Mouse (Mus musculus): Measurements from ENCODE around the gene AL607142.1. TPM values are rescaled to one million over a fixed set of nuclear protein-coding genes. Genes with fewer than 3 reads are reported as not detected.

Gene AL607142.1
- not detected in 2 replicates for polyA plus RNA-seq (2012; rRNA removed)

DNA sequence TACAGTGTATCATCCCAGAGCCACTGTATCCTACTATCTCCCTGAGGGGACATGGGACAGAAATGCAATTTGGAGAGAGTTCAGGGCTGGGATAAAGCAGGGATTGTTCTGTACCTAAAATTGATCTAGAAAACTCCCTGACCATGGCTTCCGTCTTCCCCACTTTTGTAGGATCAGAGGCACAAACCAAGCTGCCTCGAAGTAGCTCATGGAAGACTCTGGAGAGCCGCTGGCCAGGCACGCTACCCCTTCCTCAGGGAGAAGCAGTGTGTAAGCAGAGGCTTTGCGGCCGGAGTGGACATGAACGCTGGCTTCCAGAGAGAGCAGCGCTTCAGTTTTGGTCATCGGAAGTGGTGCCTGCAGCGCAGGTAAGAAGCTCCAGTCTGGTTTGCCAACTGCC lies at the start of gene AL607142.1:
TSS of gene AL607142.1 (plus strand) at position 301 of the 400 bp plus-strand sequence.
- Histone ChIP-seq H3K27ac (ENCODE audit: insufficient read depth, low read depth, low read length) (no peak within 1 kb of the TSS), H3K4me1 (ENCODE audit: control insufficient read depth, insufficient read depth, insufficient read length, low read length) (peaks cover 4% of the 10 kb centered on the region; the same call in 1 of the 2 replicates), H3K4me3 (ENCODE audit: low read depth, low read length) (no peak within 1 kb of the TSS), H3K36me3 (ENCODE audit: control insufficient read depth, insufficient read depth, low read length) (no peaks in the 10 kb centered on the region), H3K27me3 (ENCODE audit: control insufficient read depth, insufficient read depth, low read length) (no peaks in the 10 kb centered on the region)
- 95% methylated on average over 10 of the region's 10 CpGs for WGBS
- TF ChIP-seq POLR2A (IDR thresholded peaks at IDR 0.05; ENCODE audit: low read depth, low read length) (no peak), CTCF (IDR thresholded peaks at IDR 0.05; ENCODE audit: extremely low read depth, insufficient read length, insufficient replicate concordance, low read depth, low read length) (no peak)

DNA sequence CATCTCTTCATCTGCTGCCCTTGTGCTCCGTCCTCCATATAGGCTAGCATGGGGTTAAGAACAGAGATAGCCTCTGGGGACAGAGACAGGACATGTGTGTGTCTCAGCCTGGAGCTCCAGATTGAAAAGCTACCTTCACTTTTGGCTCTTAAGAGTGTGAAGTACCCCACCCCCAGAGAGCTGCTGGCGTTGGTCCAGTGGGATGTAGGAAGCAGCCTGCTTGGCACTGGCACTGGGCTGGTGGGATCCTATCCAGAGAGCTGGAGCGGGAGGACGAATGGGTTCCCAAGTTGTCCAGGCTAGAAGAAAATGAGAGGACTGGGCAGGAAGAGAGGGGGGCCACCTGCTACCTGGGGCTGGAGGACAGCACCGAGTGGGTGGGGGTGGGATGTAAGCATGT lies 46.4 kb upstream of the AL607142.1 start:
- Histone ChIP-seq H3K27ac (ENCODE audit: insufficient read depth, low read depth, low read length) (no peak overlapping the region), H3K4me1 (ENCODE audit: control insufficient read depth, insufficient read depth, insufficient read length, low read length) (no peaks in the 10 kb centered on the region), H3K27me3 (ENCODE audit: control insufficient read depth, insufficient read depth, low read length) (no peaks in the 10 kb centered on the region), H3K36me3 (ENCODE audit: control insufficient read depth, insufficient read depth, low read length) (no peaks in the 10 kb centered on the region), H3K4me3 (ENCODE audit: low read depth, low read length) (no peak overlapping the region)
- 78% methylated on average over 5 of the region's 5 CpGs for WGBS
- TF ChIP-seq POLR2A (IDR thresholded peaks at IDR 0.05; ENCODE audit: low read depth, low read length), result no peak
- no peak for TF ChIP-seq CTCF (IDR thresholded peaks at IDR 0.05; ENCODE audit: extremely low read depth, insufficient read length, insufficient replicate concordance, low read depth, low read length)

DNA sequence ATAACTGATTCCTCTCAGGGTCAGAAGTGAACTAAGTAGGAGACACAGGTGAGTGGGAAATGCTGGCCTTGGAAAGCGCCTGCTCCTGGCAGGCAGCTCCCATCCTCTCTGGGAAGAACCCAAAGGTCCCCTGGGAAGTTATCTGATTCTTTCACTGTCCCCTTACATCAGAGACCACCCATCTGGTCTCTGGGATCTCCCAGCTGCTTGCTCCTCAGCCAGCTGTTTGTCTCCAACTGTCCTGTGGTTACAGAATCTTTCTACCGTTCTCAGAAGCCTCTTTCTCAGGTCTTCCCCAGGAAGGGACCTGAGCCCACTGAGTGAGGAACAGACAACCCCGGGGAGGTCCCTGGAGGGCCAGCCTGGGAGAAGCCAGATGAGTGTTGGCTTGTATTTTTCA lies 42.4 kb upstream of the AL607142.1 start:
- Histone ChIP-seq H3K4me3 (ENCODE audit: low read depth, low read length) (no peak overlapping the region), H3K27me3 (ENCODE audit: control insufficient read depth, insufficient read depth, low read length) (no peaks in the 10 kb centered on the region), H3K4me1 (ENCODE audit: control insufficient read depth, insufficient read depth, insufficient read length, low read length) (no peaks in the 10 kb centered on the region; the same call in 1 of the 2 replicates), H3K27ac (ENCODE audit: insufficient read depth, low read depth, low read length) (no peak overlapping the region), H3K36me3 (ENCODE audit: control insufficient read depth, insufficient read depth, low read length) (no peaks in the 10 kb centered on the region)
- TF ChIP-seq POLR2A (IDR thresholded peaks at IDR 0.05; ENCODE audit: low read depth, low read length) (no peak), CTCF (IDR thresholded peaks at IDR 0.05; ENCODE audit: extremely low read depth, insufficient read length, insufficient replicate concordance, low read depth, low read length) (no peak)
- WGBS, result 63% methylated on average over 3 of the region's 3 CpGs

DNA sequence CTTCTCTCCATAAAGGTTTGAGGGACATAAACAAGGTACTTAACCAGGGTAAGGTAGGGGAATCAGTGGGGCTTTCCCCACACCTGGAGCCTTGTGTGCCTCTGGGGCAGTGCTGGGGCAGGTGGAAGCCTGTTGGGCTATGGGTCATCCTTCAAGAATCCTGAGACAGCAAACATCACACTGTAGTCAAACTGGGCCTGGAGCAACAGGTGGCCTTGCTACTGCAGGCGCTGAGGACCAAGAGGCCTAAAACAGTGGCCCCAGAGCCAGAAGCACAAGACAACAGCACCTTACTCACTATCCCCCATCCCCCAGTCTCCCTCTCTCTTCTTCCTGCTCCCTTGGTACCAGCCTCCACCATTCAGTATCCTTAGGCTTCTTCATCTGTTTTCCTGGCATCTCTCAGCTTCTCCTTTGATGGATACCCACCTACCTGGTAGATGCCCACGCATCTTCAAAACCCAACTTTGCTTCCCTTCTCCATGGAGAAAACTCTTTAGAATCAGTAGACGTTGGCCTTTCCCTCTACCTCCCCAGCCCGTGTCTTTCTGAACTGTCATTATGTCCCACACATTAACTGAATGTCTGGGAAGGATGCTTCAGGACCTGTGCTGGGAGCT lies 41.5 kb upstream of the AL607142.1 start:
- Histone ChIP-seq H3K4me3 (ENCODE audit: low read depth, low read length) (no peak overlapping the region), H3K27ac (ENCODE audit: insufficient read depth, low read depth, low read length) (no peak overlapping the region), H3K27me3 (ENCODE audit: control insufficient read depth, insufficient read depth, low read length) (no peaks in the 10 kb centered on the region), H3K36me3 (ENCODE audit: control insufficient read depth, insufficient read depth, low read length) (no peaks in the 10 kb centered on the region), H3K4me1 (ENCODE audit: control insufficient read depth, insufficient read depth, insufficient read length, low read length) (no peaks in the 10 kb centered on the region; the same call in 1 of the 2 replicates)
- TF ChIP-seq POLR2A (IDR thresholded peaks at IDR 0.05; ENCODE audit: low read depth, low read length) (no peak), CTCF (IDR thresholded peaks at IDR 0.05; ENCODE audit: extremely low read depth, insufficient read length, insufficient replicate concordance, low read depth, low read length) (no peak)
- 86% methylated on average over 4 of the region's 4 CpGs for WGBS

DNA sequence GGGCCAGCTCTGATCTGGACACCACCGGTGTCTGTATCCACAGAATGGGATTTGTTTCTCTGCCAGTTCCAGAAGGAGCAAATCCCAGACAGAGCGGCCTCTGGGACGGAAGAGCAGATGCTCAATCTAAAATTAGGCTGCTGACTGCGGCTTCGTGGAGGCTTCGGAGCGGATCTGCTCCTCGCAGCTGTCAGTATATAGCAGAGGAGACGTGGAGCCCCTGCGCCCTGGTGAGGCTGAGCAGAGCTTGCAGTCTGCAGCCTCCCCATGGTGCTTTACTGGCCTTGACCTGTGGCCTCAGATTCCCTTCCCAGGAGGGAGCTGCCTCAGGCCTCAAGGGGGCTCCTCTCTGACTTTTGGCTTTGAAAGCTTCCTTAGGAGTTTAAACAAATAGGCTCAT lies 40.7 kb upstream of the AL607142.1 start:
- no peak for TF ChIP-seq CTCF (IDR thresholded peaks at IDR 0.05; ENCODE audit: extremely low read depth, insufficient read length, insufficient replicate concordance, low read depth, low read length)
- TF ChIP-seq POLR2A (IDR thresholded peaks at IDR 0.05; ENCODE audit: low read depth, low read length), result no peak
- Histone ChIP-seq H3K27ac (ENCODE audit: insufficient read depth, low read depth, low read length) (no peak overlapping the region), H3K27me3 (ENCODE audit: control insufficient read depth, insufficient read depth, low read length) (no peaks in the 10 kb centered on the region), H3K4me3 (ENCODE audit: low read depth, low read length) (no peak overlapping the region), H3K4me1 (ENCODE audit: control insufficient read depth, insufficient read depth, insufficient read length, low read length) (no peaks in the 10 kb centered on the region; the same call in 1 of the 2 replicates), H3K36me3 (ENCODE audit: control insufficient read depth, insufficient read depth, low read length) (no peaks in the 10 kb centered on the region)
- WGBS, result 74% methylated on average over 10 of the region's 10 CpGs

DNA sequence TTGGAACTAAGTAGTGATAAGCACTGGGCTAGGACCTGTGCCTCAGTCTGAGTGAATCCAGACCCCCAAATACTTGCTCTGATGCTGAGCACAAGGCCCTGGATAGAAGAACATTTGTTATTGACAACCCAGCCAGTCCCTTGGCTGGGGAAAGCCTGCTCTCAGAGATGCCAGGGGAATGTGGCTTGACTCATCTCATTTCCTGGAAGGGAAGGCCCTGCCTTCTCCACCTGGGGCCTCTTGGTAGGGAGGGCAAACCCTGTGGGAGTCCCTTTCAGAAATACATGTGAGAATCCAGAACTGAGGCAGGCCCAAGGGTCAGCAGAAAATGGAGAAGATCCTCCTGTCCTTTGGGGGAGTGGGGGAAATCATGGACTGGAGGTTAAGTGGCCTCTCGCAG lies 37.1 kb upstream of the AL607142.1 start:
- Histone ChIP-seq H3K36me3 (ENCODE audit: control insufficient read depth, insufficient read depth, low read length) (no peaks in the 10 kb centered on the region), H3K27ac (ENCODE audit: insufficient read depth, low read depth, low read length) (no peak overlapping the region), H3K4me1 (ENCODE audit: control insufficient read depth, insufficient read depth, insufficient read length, low read length) (no peaks in the 10 kb centered on the region; the same call in 1 of the 2 replicates), H3K27me3 (ENCODE audit: control insufficient read depth, insufficient read depth, low read length) (0 out of 2 replicates have a peak, but pooled peaks cover 3% of the 10 kb centered on the region), H3K4me3 (ENCODE audit: low read depth, low read length) (no peak overlapping the region)
- TF ChIP-seq POLR2A (IDR thresholded peaks at IDR 0.05; ENCODE audit: low read depth, low read length) (no peak), CTCF (IDR thresholded peaks at IDR 0.05; ENCODE audit: extremely low read depth, insufficient read length, insufficient replicate concordance, low read depth, low read length) (no peak)
- 100% methylated on average over 1 of the region's 1 CpGs for WGBS

DNA sequence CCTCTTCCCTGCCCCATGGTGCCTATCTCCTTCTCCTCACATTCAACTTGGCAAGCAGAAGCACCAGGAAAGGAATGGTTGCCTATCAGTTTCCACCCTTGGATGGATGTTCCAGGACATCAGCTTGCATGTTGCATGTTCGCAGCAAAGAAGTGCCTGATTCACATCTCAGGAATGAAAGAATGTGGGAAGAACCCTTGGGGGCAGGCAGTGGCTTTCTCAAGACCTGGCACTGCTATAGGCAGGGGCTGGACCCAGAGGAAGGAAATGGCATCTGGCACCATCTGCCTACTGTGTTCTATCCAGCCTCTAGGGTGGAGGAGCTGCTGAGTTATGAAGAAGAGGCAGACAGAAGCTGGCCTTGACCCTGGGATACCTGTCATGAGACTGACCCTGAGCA lies 34.9 kb upstream of the AL607142.1 start:
- peaks cover 3% of the 10 kb centered on the region for H3K4me1 ChIP-seq (ENCODE audit: control insufficient read depth, insufficient read depth, insufficient read length, low read length)
- H3K36me3 ChIP-seq (ENCODE audit: control insufficient read depth, insufficient read depth, low read length), result no peaks in the 10 kb centered on the region
- H3K4me3 ChIP-seq (ENCODE audit: low read depth, low read length), result no peak overlapping the region
- TF ChIP-seq POLR2A (IDR thresholded peaks at IDR 0.05; ENCODE audit: low read depth, low read length) (no peak), CTCF (IDR thresholded peaks at IDR 0.05; ENCODE audit: extremely low read depth, insufficient read length, insufficient replicate concordance, low read depth, low read length) (no peak)
- 0 out of 2 replicates have a peak, but pooled peaks cover 7% of the 10 kb centered on the region for H3K27me3 ChIP-seq (ENCODE audit: control insufficient read depth, insufficient read depth, low read length)
- WGBS, result 80% methylated on average over 1 of the region's 1 CpGs
- no peak overlapping the region for H3K27ac ChIP-seq (ENCODE audit: insufficient read depth, low read depth, low read length)
